Mouse (Mus musculus): ENCODE measurements around the gene Gm32742.

Gm32742 gene

GRCm38 (mm10) chr9:51165312-51166180 is at the start of gene Gm32742:
TSS of gene Gm32742 (minus strand) at chr9:51165517.
- in situ Hi-C loops (cut with MboI, MseI) = no loop called here

GRCm38 (mm10) chr9:51213729-51214237 is 48.5 kb upstream of the Gm32742 start:
- in situ Hi-C loops (cut with MboI, MseI) = no loop called here

GRCm38 (mm10) chr9:51213023-51213728 is 47.9 kb upstream of the Gm32742 start, which contains the start of gene Pou2af1:
TSS of gene Pou2af1 (plus strand) at chr9:51213708.
- in situ Hi-C loops (cut with MboI, MseI) = no loop called here

- in situ Hi-C loops (cut with MboI, MseI) = no loop called here
Observed at GRCm38 (mm10) chr9:51211191-51211590, 45.9 kb upstream of the Gm32742 start.

- in situ Hi-C loops (cut with MboI, MseI) = no loop called here
Observed at GRCm38 (mm10) chr9:51208974-51209332, 43.6 kb upstream of the Gm32742 start.

- in situ Hi-C loops (cut with MboI, MseI) = loop anchor here (25.0 kb wide), 1 partner anchor 568 kb away; the partner anchor contains the start of gene Arhgap20
Observed at GRCm38 (mm10) chr9:51194790-51195189, 29.5 kb upstream of the Gm32742 start.

GRCm38 (mm10) chr9:51190655-51191054 is 25.3 kb upstream of the Gm32742 start:
- in situ Hi-C loops (cut with MboI, MseI) = loop anchor here (25.0 kb wide), 1 partner anchor 572 kb away; the partner anchor contains the start of gene Arhgap20

- in situ Hi-C loops (cut with MboI, MseI) = loop anchor here (25.0 kb wide), 1 partner anchor 576 kb away; the partner anchor contains the start of gene Arhgap20
Observed at GRCm38 (mm10) chr9:51185871-51186270, 20.6 kb upstream of the Gm32742 start.

- in situ Hi-C loops (cut with MboI, MseI) = loop anchor here (25.0 kb wide), 1 partner anchor 577 kb away; the partner anchor contains the start of gene Arhgap20
Observed at GRCm38 (mm10) chr9:51185386-51185785, 20.1 kb upstream of the Gm32742 start.

GRCm38 (mm10) chr9:51182716-51183710 is 17.7 kb upstream of the Gm32742 start:
- in situ Hi-C loops (cut with MboI, MseI) = loop anchor here (25.0 kb wide), 1 partner anchor 579 kb away; the partner anchor contains the start of gene Arhgap20

- in situ Hi-C loops (cut with MboI, MseI) = loop anchor here (25.0 kb wide), 1 partner anchor 582 kb away; the partner anchor contains the start of gene Arhgap20
Observed at GRCm38 (mm10) chr9:51180621-51181020, 15.3 kb upstream of the Gm32742 start.

- in situ Hi-C loops (cut with MboI, MseI) = loop anchor here (25.0 kb wide), 1 partner anchor 584 kb away; the partner anchor contains the start of gene Arhgap20
Observed at GRCm38 (mm10) chr9:51178297-51178696, 13.0 kb upstream of the Gm32742 start.

- in situ Hi-C loops (cut with MboI, MseI) = loop anchor here (25.0 kb wide), 1 partner anchor 587 kb away; the partner anchor contains the start of gene Arhgap20
Observed at GRCm38 (mm10) chr9:51175722-51176121, 10.4 kb upstream of the Gm32742 start.

GRCm38 (mm10) chr9:51174890-51175464 is 9.7 kb upstream of the Gm32742 start:
- in situ Hi-C loops (cut with MboI, MseI) = loop anchor here (25.0 kb wide), 1 partner anchor 587 kb away; the partner anchor contains the start of gene Arhgap20

- in situ Hi-C loops (cut with MboI, MseI) = no loop called here
Observed at GRCm38 (mm10) chr9:51170298-51170697, 5.0 kb upstream of the Gm32742 start.

GRCm38 (mm10) chr9:51169133-51169532 is 3.8 kb upstream of the Gm32742 start:
- in situ Hi-C loops (cut with MboI, MseI) = no loop called here

GRCm38 (mm10) chr9:51168698-51169097 is 3.4 kb upstream of the Gm32742 start:
- in situ Hi-C loops (cut with MboI, MseI) = no loop called here

- in situ Hi-C loops (cut with MboI, MseI) = no loop called here
Observed at GRCm38 (mm10) chr9:51167954-51168353, 2.6 kb upstream of the Gm32742 start.

GRCm38 (mm10) chr9:51163989-51164388 is 1.3 kb downstream of the Gm32742 start:
- in situ Hi-C loops (cut with MboI, MseI) = no loop called here

- in situ Hi-C loops (cut with MboI, MseI) = no loop called here
Observed at GRCm38 (mm10) chr9:51161771-51162388, 3.4 kb downstream of the Gm32742 start.

All from T-helper 2 cell (primary cell).